Mouse (Mus musculus) heart, embryonic 14.5 days (tissue): ENCODE measurements around the gene Rmnd1. TPM values are rescaled to one million over a fixed set of nuclear protein-coding genes. Genes with fewer than 3 reads are reported as not detected.

ENCODE experiments used
- ATAC-seq: fragments of 200-750 bp; cut with Nextera tagmentation; 2 replicates; pipeline ENCODE4 v1.8.0; 2017; ENCODE audit warnings: low read depth, moderate TSS enrichment; ENCODE audit not compliant: insufficient number of reproducible peaks, insufficient read depth, low FRiP score
- H3K27ac ChIP-seq, 2 experiments: fragments of 200-500 bp in 1 of 2; fragments of 300-500 bp in 1 of 2; sonication (generic) in 1 of 2; replicated peaks in 1 of 2; 2 replicates each; pipeline ENCODE4 v1.5.1; 2012 to 2014; ENCODE audit warnings: low read depth in 2 of 2, low read length in 2 of 2, control low read depth in 1 of 2, mild to moderate bottlenecking in 1 of 2, mixed read lengths in 1 of 2; ENCODE audit not compliant: control insufficient read depth in 1 of 2, insufficient read depth in 1 of 2
- H3K27me3 ChIP-seq: fragments of 300-500 bp; sonication (generic); 2 replicates; pipeline ENCODE4 v1.6.1; 2014; ENCODE audit warnings: mild to moderate bottlenecking, low read length, control low read depth; ENCODE audit not compliant: control insufficient read depth, insufficient read depth
- H3K36me3 ChIP-seq: fragments of 300-500 bp; sonication (generic); 2 replicates; pipeline ENCODE4 v1.6.1; 2014; ENCODE audit warnings: mild to moderate bottlenecking, control low read depth, low read length, mixed read lengths; ENCODE audit not compliant: control insufficient read depth, insufficient read depth
- H3K4me1 ChIP-seq, 2 experiments: fragments of 200-500 bp in 1 of 2; fragments of 300-500 bp in 1 of 2; sonication (generic) in 1 of 2; 2 replicates each; pipeline ENCODE4 v1.6.1; 2012 to 2014; ENCODE audit warnings: low read length in 2 of 2, control low read depth in 1 of 2, mixed read lengths in 1 of 2; ENCODE audit not compliant: control insufficient read depth in 2 of 2, insufficient read depth in 2 of 2
- H3K4me2 ChIP-seq: fragments of 300-500 bp; sonication (generic); 2 replicates; pipeline ENCODE4 v1.6.1; 2014; ENCODE audit warnings: mild to moderate bottlenecking, low read length
- H3K4me3 ChIP-seq, 2 experiments: fragments of 200-500 bp in 1 of 2; fragments of 300-500 bp in 1 of 2; sonication (generic) in 1 of 2; 2 replicates each; pipeline ENCODE4 v1.5.1; 2012 to 2014; ENCODE audit warnings: low read length in 2 of 2, mild to moderate bottlenecking in 2 of 2, control low read depth in 1 of 2, low read depth in 1 of 2, moderate library complexity in 1 of 2; ENCODE audit not compliant: control insufficient read depth in 1 of 2, insufficient read depth in 1 of 2
- H3K9ac ChIP-seq: fragments of 300-500 bp; sonication (generic); 2 replicates; pipeline ENCODE4 v1.6.1; 2014; ENCODE audit warnings: mild to moderate bottlenecking, low read length
- H3K9me3 ChIP-seq: fragments of 300-500 bp; sonication (generic); 2 replicates; pipeline ENCODE4 v1.6.1; 2016; ENCODE audit warnings: low read length, control low read depth; ENCODE audit not compliant: control insufficient read depth
- WGBS: fragments of 180-500 bp; shearing (Covaris S2); extraction: QIAGEN DNeasy Blood & Tissue Kit; methylation state at CpG from one replicate; pipeline ENCODE4 v1.1.7; 2014; 5-methylcytosine and 5-hydroxymethylcytosine counted together
- polyA plus RNA-seq: library from polyadenylated mRNA; unstranded; fragments of >200 nt; fragmentation: Nextera tagmentation; extraction: Ambion mirVana; gene quantifications from 2 replicates; pipeline ENCODE4 v1.2.1, GENCODE M21; 2014

Rmnd1 gene
- polyA plus RNA-seq, 1 experiment from 2014 or later, result 106 TPM

DNA sequence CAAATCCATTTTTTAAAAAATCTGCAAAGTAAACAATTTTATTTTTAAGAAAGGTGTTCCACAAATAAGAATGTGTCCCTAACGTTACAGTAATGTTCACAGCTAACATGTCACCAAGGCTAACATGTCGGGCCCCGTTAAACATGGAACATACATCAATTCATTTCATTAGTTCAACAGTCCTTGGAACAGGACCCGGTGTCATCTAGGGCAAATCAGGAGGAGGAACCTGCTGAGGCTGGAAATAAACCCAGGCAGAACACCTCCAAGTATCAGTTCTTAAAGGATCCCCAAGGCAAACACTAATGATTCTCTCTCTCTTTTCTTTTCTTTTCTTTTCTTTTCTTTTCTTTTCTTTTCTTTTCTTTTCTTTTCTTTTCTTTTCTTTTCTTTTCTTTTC is 57.5 kb downstream of the Rmnd1 start:
- H3K4me3 ChIP-seq, result no peak overlapping the region
- peaks cover 0 to 12% of the 10 kb centered on the region in 2 experiments; a peak in 1 of 4 replicates for H3K4me1 ChIP-seq
- H3K27me3 ChIP-seq, result no peaks in the 10 kb centered on the region
- no peak for ATAC-seq
- H3K36me3 ChIP-seq, result peaks cover 29% of the 10 kb centered on the region
- WGBS, result 89% methylated on average over 4 of the region's 4 CpGs
- no peak overlapping the region for H3K27ac ChIP-seq
- no peaks in the 10 kb centered on the region for H3K9me3 ChIP-seq
- H3K9ac ChIP-seq, result no peak overlapping the region
- no peak overlapping the region for H3K4me2 ChIP-seq

DNA sequence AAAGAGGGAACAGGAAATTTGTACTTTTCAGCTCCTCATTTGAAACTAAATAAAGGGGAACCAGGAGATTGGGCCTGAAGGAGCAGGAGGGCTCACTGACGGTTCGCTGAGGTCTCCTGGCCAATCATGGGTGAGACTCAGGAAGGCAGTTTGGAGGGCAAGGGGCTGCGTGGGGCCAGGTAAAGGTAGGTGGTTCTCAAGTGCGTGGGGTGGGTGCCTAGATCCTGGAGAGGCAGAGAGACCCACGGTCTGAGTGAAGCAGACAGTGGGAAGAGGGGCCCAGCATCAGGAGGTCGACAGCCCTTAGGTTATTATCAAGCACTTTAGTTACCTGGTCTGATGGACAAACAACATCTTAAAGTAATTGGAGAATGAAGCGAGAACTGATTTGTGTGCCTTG is 57.9 kb downstream of the Rmnd1 start:
- Histone ChIP-seq H3K36me3 (peaks cover 34% of the 10 kb centered on the region), H3K27me3 (no peaks in the 10 kb centered on the region), H3K9me3 (no peaks in the 10 kb centered on the region), H3K4me3 (no peak overlapping the region), H3K27ac (no peak overlapping the region), H3K4me2 (no peak overlapping the region), H3K9ac (no peak overlapping the region), H3K4me1 (peaks cover 0 to 12% of the 10 kb centered on the region in 2 experiments; a peak in 1 of 4 replicates)
- 93% methylated on average over 7 of the region's 7 CpGs for WGBS
- no peak for ATAC-seq

DNA sequence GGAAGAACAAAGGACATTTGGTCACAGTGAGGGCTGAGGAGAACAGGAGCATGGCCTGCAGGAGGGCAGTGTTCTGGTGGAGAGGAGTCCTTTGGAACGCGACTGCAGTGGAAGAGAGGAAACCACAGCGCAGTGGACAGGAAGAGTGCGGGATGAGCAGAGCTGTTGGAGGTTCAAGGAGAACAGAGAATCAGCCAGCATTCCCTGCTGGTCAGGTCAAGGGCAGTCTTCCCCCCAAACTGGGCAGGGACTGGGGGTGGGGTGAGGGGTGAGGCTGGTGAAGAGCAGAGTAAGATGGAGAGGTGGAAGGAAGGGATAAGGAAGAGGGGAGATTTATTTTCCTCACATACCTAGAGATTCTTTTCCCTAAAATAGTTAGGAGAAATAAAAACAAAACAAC is 58.6 kb downstream of the Rmnd1 start:
- 78% methylated on average over 4 of the region's 4 CpGs for WGBS
- no peaks in the 10 kb centered on the region for H3K9me3 ChIP-seq

DNA sequence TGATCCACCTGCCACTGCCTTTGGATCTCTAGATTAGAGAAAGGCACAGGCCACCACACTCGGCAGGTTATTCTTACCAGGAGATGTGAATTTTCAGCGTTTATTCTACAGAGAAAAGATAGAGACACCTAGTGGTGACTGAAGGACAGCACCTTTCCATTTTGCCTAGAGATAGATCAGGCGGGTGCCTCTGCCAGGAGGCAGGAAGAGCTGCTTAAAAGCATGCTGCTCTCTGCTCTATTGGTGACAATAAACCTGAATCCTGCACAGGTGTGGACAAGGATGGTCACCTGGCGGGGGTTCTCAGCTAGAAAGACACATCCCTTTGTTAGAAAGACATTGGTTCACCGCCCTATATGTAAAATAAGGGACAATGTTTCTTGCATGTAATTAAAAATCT is 60.2 kb downstream of the Rmnd1 start:
- H3K4me1 ChIP-seq, result peaks cover 0 to 10% of the 10 kb centered on the region in 2 experiments; a peak in 1 of 4 replicates
- WGBS, result 45% methylated on average over 5 of the region's 5 CpGs

More for the DNA sequence above, 58.6 kb downstream of the Rmnd1 start:
- Histone ChIP-seq H3K4me3 (no peak overlapping the region), H3K4me2 (no peak overlapping the region), H3K36me3 (peaks cover 40% of the 10 kb centered on the region), H3K4me1 (peaks cover 0 to 12% of the 10 kb centered on the region in 2 experiments; a peak in 1 of 4 replicates), H3K27me3 (no peaks in the 10 kb centered on the region), H3K27ac (no peak overlapping the region), H3K9ac (no peak overlapping the region)
- ATAC-seq, result no peak

DNA sequence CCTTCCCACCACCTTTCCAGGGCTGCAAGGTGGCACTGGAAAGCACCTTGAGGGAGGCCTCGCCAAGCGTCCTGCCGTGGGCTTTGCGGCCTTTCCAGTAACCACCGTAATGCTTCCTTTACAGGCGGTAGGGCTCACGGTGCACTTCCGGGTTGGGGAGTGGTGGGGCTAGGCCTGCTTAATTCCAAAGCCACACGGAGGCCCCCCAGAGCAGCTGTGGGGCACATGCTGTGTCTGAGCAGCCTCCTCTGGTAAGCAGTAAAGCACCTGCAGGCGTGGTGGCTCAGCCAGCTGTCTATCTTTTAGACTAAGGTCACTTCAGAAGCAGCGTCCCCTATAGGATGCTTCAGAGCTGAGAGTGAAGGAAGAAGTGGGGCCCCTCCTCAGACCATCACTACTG is 62.1 kb downstream of the Rmnd1 start:
- no peaks in the 10 kb centered on the region for H3K4me1 ChIP-seq
- ATAC-seq, result no peak
- no peak overlapping the region for H3K4me2 ChIP-seq
- H3K27ac ChIP-seq, result no peak overlapping the region
- H3K4me3 ChIP-seq, result no peak overlapping the region
- H3K27me3 ChIP-seq, result no peaks in the 10 kb centered on the region
- no peak overlapping the region for H3K9ac ChIP-seq
- WGBS, result 86% methylated on average over 11 of the region's 11 CpGs
- H3K9me3 ChIP-seq, result no peaks in the 10 kb centered on the region
- peaks cover 68% of the 10 kb centered on the region for H3K36me3 ChIP-seq

More for the DNA sequence above, 60.2 kb downstream of the Rmnd1 start:
- H3K4me3 ChIP-seq, result no peak overlapping the region
- ATAC-seq, result no peak
- no peak overlapping the region for H3K9ac ChIP-seq
- peaks cover 56% of the 10 kb centered on the region for H3K36me3 ChIP-seq
- no peak overlapping the region for H3K27ac ChIP-seq
- no peaks in the 10 kb centered on the region for H3K27me3 ChIP-seq
- H3K9me3 ChIP-seq, result no peaks in the 10 kb centered on the region
- H3K4me2 ChIP-seq, result no peak overlapping the region

DNA sequence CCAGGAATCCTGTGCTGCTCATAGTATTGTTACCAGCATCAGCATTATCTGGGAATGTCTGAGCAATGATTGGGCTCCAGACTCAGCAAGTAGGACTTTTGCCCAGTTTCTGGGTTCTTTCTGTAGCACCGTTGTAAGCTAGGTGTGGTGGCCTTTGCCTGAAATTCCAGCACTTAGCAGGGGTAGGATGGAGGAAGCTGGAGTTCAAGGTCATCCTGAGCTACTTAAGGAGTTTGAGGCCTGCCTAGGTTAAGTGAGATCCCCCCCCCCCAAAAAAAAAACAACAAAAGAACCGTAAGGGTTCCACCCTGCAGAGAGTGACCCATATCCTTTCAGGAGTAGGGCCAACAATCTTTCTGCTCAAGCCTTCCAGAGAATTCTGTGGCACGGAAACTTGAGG is 67.6 kb downstream of the Rmnd1 start:
- WGBS, result 72% methylated on average over 3 of the region's 3 CpGs
- peaks cover 41% of the 10 kb centered on the region for H3K36me3 ChIP-seq

DNA sequence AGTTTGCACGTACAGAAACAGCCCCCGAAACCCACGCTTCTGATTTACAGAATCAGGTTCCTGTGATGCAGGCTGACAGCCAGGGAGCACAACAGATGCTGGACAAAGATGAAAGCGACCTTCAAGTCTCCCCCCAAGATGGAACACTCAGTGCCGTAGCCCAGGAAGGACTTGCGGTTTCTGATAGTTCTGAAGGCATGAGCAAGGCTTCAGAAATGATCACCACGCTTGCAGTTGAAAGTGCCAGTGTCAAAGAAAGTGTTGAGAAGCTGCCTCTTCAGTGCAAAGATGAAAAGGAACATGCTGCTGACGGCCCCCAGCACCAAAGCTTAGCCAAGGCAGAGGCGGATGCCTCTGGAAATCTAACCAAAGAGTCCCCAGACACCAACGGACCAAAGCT is 74.8 kb downstream of the Rmnd1 start:
- Histone ChIP-seq H3K4me1 (no peaks in the 10 kb centered on the region; a peak in 1 of 4 replicates), H3K27ac (no peak overlapping the region), H3K27me3 (no peaks in the 10 kb centered on the region), H3K36me3 (peaks cover 69% of the 10 kb centered on the region), H3K9me3 (no peaks in the 10 kb centered on the region), H3K4me3 (no peak overlapping the region), H3K4me2 (no peak overlapping the region), H3K9ac (no peak overlapping the region)
- WGBS, result 74% methylated on average over 10 of the region's 10 CpGs
- ATAC-seq, result no peak

More for the DNA sequence above, 67.6 kb downstream of the Rmnd1 start:
- H3K4me3 ChIP-seq, result no peak overlapping the region
- H3K27me3 ChIP-seq, result no peaks in the 10 kb centered on the region
- no peaks in the 10 kb centered on the region for H3K4me1 ChIP-seq
- H3K9me3 ChIP-seq, result peaks cover 8% of the 10 kb centered on the region; the same call in 1 of the 2 replicates
- ATAC-seq, result no peak
- no peak overlapping the region for H3K4me2 ChIP-seq
- no peak overlapping the region for H3K27ac ChIP-seq
- H3K9ac ChIP-seq, result no peak overlapping the region

DNA sequence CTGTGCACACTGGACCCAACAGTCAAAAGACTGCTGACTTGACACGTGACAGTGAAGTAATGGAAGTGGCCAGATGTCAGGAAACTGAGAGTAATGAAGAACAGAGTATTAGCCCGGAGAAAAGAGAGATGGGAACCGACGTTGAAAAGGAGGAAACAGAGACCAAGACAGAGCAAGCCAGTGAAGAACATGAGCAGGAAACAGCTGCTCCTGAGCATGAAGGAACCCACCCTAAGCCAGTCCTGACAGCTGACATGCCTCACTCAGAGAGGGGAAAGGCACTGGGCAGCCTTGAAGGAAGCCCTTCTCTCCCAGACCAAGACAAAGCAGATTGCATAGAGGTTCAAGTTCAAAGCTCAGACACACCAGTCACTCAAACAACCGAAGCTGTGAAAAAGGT is 75.5 kb downstream of the Rmnd1 start:
- Histone ChIP-seq H3K4me1 (no peaks in the 10 kb centered on the region; a peak in 1 of 4 replicates), H3K9me3 (no peaks in the 10 kb centered on the region), H3K27me3 (no peaks in the 10 kb centered on the region), H3K36me3 (peaks cover 69% of the 10 kb centered on the region), H3K4me2 (no peak overlapping the region), H3K4me3 (no peak overlapping the region), H3K27ac (no peak overlapping the region), H3K9ac (no peak overlapping the region)
- ATAC-seq, result no peak
- 70% methylated on average over 5 of the region's 5 CpGs for WGBS
